Mouse (Mus musculus) c-Kit-positive CD71-positive TER-119-positive erythroid progenitor cells, embryonic 14.5 days (primary cell): Measurements from ENCODE around the gene Eml1.

ENCODE experiments used
- DNase-seq: peaks from one replicate; pipeline ENCODE4 v3.0.0-alpha.2; 2013; ENCODE audit warnings: low spot score

Gene Eml1

DNA sequence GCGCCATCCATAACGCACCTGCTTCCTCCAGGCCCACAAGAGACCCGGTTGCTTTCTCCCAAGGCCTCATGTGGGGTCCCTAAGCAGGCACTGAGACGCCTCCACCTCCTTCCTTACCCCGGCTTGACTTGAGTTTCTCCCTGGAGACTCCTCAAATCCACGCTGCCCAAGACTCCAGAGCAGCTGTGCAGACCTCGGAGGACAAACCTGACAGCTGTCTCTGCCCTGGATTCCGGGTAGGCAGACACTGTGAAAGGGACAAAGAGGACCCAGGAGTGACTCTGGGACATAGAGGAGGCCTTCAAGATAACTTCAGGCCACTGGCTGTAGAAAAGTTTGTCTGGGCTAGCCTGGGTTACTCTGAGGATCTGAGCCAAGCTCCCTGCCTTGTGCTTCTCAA, 3.9 kb downstream of the Eml1 start:
- DNase-seq: no peak

- no peak for DNase-seq
Measured at GRCm38 (mm10) chr12:108378379-108379133, 7.8 kb downstream of the Eml1 start.

DNA sequence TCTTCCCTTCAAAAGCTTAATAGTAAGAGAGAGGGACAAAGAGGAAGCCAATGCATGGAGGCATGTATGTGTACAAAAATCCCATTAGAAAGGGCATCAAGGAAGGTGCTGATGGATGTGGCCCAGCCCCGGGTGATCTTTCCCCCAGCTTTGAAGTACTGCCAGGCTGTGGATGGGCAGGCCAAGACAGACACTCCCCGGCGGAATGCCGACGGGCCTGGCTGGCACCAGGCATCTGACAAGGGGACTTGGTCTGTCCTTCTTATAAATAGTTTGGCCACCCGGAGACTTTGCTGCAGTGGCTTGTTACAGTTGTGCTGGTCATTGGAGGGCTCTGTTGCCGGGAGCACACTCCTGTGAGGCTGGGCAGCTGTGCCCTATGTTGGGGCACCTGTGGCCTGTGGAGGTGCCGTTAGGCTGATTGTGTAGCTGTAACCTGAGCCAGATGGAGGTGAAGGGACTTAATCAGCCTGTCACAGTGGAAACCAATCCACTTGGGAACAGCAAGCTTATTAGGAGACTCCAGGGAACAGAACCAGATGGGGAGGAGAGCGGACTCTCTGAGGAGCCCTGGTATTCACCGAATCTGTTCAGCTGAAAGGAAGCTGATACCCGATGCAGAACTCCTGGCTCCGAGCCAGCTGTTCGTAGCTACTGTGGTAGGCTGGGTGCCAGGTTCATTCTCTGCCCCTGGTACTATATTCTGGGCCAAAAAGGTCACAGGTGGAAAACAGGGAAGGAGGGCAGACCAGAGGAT, 15.9 kb downstream of the Eml1 start:
- DNase-seq: no peak

- DNase-seq: no peak
Measured at GRCm38 (mm10) chr12:108389718-108390117, 19.0 kb downstream of the Eml1 start.

DNA sequence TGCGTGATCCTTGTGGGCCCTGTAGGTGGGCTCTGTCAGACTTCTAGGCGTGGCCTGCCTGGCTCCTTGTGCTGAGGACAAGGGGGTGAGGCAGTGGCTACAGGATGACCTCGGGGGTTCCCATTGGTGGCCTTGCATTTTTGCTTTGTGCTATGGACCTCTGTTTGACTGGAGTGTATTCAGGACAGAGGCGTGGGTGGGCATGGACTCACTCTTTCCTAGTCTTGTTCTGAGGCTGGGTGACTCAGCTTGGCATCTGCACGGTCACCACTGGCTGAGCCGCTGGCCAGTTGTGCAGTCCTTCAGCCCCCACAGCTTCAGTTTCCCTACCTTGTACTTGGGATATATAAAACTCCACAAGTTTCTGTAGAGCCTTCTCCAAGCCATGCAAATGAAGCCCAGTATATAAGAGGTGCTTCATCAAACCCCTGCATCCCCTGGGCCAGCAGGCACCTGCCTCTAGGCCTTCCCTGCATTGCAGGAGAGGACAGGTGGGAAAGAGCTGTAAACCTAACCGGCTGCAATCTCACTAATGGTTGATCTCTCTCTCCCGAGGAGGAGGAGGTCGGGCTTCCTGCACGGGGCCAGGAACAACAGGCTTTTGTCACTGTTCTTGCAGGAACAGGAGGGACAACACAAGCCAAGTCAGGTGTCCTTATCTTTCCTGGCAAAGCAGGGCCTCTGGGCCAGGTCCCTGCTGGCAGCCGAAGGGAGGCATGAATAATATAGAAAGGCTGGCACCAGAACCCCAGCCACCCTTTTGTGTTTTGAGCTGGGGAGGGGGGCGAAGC, 21.7 kb downstream of the Eml1 start:
- no peak for DNase-seq

- no peak for DNase-seq
Measured at GRCm38 (mm10) chr12:108393082-108393481, 22.3 kb downstream of the Eml1 start.

DNA sequence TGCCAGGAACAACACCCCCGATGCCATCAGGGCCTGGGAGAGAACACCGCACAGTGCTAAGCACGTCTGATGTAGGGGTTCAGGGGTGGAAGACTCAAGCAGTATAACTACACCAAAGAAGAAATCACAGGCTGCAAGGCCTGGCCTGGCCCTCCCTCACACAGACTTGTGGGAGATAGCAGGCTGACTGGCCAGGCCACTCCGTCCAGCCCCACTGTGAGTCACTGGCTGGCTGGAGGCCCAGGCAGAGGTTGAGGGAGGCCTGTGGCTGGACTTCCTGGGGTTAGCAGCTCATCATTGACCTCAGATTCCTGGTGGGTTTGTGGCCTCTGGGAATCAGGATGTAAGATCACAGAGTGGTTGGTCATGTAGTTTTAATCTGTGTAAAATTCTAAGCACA, 22.9 kb downstream of the Eml1 start:
- no peak for DNase-seq

DNA sequence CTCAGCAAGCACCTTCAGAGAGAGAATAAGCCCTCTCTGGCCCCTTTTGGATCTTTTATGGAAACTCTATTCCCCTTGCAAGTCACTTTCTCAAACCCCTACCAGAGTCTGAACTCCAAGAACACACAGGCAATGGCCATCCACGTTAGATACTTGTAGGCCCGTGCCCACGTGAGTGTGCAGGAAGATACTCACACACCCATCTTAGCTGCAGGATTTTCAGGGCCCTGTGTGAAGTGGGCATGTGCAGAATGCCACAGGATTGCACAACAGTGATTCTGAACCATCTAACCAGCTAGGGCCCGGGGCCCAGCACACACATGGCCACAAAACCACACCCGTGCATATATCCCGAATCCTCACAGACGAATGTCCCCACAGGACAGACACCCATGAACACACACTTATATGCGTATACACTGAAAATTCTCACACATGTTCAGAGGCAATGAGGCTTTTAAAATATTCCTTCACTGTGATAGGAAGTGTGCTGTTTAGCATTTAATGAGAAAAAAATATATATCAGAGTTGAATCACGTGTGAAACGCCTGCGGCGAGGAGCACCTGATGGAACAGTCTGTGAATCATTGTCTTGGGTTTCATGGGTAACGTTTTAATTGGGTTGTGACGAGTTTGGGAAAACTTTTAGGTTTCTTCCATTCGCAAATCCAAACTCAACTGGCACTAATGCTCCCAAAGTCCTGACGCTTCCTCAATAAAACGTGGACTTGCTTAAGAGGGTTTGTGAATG, 24.0 kb downstream of the Eml1 start:
- no peak for DNase-seq

DNA sequence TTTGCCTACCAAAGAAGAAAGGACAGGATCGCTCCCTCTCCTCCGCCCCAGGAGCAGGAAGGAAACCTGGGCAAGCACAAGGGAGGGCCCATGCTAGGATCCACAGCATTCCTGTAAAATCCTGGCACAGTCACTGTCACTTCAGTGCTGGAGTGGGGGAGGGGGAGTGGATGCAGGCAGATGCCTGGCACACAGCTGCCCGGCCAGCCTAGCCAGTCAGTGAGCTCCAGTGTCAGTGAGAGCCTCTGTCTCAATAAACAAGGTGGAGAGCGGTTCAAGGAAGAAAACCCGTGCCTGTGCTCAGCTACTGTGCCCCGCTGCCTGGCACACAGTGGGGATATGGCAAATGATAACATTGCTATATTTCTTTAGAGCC, 24.5 kb downstream of the Eml1 start:
- DNase-seq: no peak

GRCm38 (mm10) chr12:108396081-108396947, 25.6 kb downstream of the Eml1 start:
- DNase-seq: no peak

GRCm38 (mm10) chr12:108398681-108399080, 27.9 kb downstream of the Eml1 start:
- DNase-seq: no peak

DNA sequence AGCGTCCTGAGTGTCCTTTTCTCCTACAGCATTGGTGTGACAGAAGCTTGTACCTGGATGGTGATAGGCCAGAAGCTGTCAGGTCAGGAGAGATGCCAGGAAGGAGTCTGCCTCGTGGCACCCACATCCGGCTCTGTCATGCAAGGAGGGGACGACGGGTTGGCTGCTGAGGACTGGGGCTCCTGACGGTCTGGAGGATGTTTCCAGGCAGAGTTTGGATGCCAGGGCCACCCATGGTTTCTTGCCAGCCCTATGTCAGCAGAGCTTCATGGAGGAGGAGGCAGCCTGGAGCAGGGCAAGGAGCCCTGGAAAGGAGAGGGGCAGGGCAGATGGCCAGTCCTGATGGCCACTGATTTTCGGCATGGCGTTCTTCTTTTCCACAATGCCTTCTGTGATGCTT, 28.4 kb downstream of the Eml1 start:
- DNase-seq: no peak

DNA sequence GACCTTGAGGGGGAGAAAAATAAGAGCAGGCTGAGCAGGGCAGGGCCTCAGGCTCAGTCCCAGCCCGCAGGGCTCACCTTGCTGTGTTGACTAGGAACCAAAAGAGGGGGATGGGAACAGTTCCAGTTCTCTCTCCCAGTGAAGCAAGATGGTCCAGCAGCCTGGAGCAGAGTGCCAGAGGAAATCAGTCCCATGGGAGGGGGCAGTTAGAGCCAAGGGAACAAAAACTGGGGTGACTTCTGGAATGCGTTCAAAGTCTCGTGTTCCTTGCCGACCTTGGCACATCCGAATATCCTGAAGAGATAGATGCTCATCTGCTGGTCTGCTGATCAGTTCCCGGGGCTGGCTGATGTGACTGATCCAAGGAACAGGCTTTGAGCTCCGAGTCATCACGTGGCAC, 30.2 kb downstream of the Eml1 start:
- no peak for DNase-seq

DNA sequence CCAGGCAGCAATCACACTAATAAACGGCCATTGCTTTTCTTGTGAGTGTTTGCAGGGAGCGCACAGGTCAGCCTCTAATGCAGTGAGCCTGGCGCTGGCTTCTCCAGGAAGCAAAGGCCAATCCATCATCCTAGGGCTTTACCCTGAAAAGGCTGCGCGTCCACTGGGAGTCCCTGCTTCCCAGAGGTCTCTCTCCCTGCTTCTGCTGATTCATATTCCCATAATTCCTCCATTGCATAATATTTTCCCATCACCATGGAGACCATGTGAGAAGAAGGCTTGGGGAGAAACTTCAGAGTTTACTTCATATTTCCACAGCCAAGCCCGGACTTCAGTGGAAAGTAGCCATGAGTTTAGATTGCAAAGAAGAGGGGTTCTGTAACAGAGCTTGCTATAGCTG, 33.2 kb downstream of the Eml1 start:
- no peak for DNase-seq

GRCm38 (mm10) chr12:108409100-108409499, 38.3 kb downstream of the Eml1 start:
- DNase-seq: no peak

GRCm38 (mm10) chr12:108410416-108411208, 39.9 kb downstream of the Eml1 start:
- DNase-seq: no peak

- DNase-seq: no peak
Measured at GRCm38 (mm10) chr12:108414932-108415331, 44.2 kb downstream of the Eml1 start.

DNA sequence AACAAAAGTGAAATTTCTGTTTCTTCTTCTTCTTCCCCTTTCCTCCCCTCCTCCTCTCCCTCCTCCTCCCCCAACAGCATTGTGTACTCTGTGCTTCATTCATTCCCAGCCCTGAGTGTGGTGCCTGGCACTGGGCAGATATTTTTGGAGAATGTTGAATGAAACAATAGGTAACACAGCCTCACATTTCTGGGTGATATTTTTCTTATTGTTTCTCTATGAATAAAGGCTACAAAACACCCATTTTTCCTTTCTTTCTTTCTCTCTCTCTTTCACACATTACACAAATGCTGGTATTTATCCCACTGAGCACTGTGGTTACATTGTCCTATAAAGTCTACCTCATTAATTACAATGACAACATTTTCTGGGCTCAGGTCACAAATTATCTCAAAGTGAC, 48.8 kb downstream of the Eml1 start:
- no peak for DNase-seq

DNA sequence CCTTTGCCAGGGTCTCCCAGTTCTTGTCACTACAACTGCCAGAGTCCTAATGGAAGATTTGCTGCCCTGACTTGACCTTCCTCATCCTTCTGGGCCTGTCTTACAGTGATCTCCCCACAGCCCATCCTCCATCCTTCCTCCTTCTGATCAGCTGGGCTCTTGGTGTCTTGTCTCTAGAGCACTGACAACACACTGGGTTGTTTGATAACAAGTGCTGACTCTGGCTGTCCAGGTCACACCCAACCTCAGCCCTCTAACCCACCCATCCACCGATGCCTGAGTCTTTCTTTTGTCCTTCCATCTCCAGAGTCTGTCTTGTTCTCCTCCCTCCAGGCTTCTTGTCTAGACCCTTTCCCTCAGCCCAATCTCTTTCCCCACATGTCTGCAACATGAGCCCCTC, 50.7 kb downstream of the Eml1 start:
- DNase-seq: no peak

GRCm38 (mm10) chr12:108422495-108422857, 51.7 kb downstream of the Eml1 start:
- no peak for DNase-seq
